Mouse (Mus musculus): ENCODE measurements around the gene Flrt1.
"Not testable (repeated sequence)": the region's sequence is repeated elsewhere in the genome, so short reads cannot be mapped to it uniquely, and the experiment has no call there.

Gene Flrt1

GRCm38 (mm10) chr19:7099620-7100155, 5.8 kb downstream of the Flrt1 start:
- DNase-seq = no peak

GRCm38 (mm10) chr19:7092756-7093155, 12.8 kb downstream of the Flrt1 start:
- DNase-seq = no peak

- no peak for DNase-seq
These were observed 14.0 kb downstream of the Flrt1 start for GRCm38 (mm10) chr19:7091448-7092050.

- DNase-seq = no peak
These were observed 15.0 kb downstream of the Flrt1 start for GRCm38 (mm10) chr19:7090369-7091064.

- DNase-seq = no peak
These were observed 15.7 kb downstream of the Flrt1 start for GRCm38 (mm10) chr19:7089842-7090251.

- DNase-seq = no peak
These were observed 16.5 kb downstream of the Flrt1 start for GRCm38 (mm10) chr19:7089050-7089449.

- DNase-seq = no peak
These were observed 17.0 kb downstream of the Flrt1 start for GRCm38 (mm10) chr19:7088558-7088957.

- DNase-seq = no peak
These were observed 20.8 kb downstream of the Flrt1 start for GRCm38 (mm10) chr19:7084734-7085133.

- no peak for DNase-seq
These were observed 22.3 kb downstream of the Flrt1 start for GRCm38 (mm10) chr19:7083035-7083794.

- no peak for DNase-seq
These were observed 23.8 kb downstream of the Flrt1 start for GRCm38 (mm10) chr19:7081516-7082266.

- no peak for DNase-seq
These were observed 27.3 kb downstream of the Flrt1 start for GRCm38 (mm10) chr19:7078271-7078670.

GRCm38 (mm10) chr19:7077666-7078065, 27.9 kb downstream of the Flrt1 start:
- no peak for DNase-seq

- DNase-seq = not testable (repeated sequence)
These were observed 30.2 kb downstream of the Flrt1 start for GRCm38 (mm10) chr19:7075336-7075735.

GRCm38 (mm10) chr19:7073997-7074781, 31.3 kb downstream of the Flrt1 start:
- no peak for DNase-seq

- DNase-seq = no peak
These were observed 33.3 kb downstream of the Flrt1 start for GRCm38 (mm10) chr19:7072221-7072620.

GRCm38 (mm10) chr19:7070775-7071174, 34.8 kb downstream of the Flrt1 start:
- DNase-seq = no peak

- peak; percentile 84 for DNase-seq
These were observed 35.5 kb downstream of the Flrt1 start for GRCm38 (mm10) chr19:7069781-7070763.

- no peak for DNase-seq
These were observed 36.6 kb downstream of the Flrt1 start for GRCm38 (mm10) chr19:7068661-7069531.

- peak; percentile 90 for DNase-seq
These were observed 37.4 kb downstream of the Flrt1 start for GRCm38 (mm10) chr19:7068136-7068535.

Data from embryo, embryonic 11 days (tissue).